Mouse (Mus musculus) MEL (cell line): Measurements from ENCODE around the gene Trdmt1. TPM values are rescaled to one million over a fixed set of nuclear protein-coding genes. Genes with fewer than 3 reads are reported as not detected.
A peak's percentile ranks its signal among the peaks of the same experiment; 100 is the strongest.

ENCODE experiments used
- DNase-seq: peaks from one replicate; pipeline ENCODE4 v3.0.0; 2011; ENCODE audit warnings: low read depth, low spot score
- H3K27ac ChIP-seq: 2 replicates; pipeline ENCODE4 v1.5.1; 2012; ENCODE audit warnings: low read depth, mild to moderate bottlenecking, control low read depth, low read length, moderate library complexity; ENCODE audit not compliant: control insufficient read depth
- H3K27me3 ChIP-seq, 2 experiments: fragments of 150-350 bp in 1 of 2; sonication (generic) in 1 of 2; 2 replicates each; pipeline ENCODE4 v1.6.1; 2012; ENCODE audit warnings: low read length in 2 of 2, mild to moderate bottlenecking in 2 of 2, improper control_type of control experiment in 1 of 2, moderate library complexity in 1 of 2; ENCODE audit not compliant: insufficient read depth in 2 of 2, control insufficient read depth in 1 of 2
- H3K36me3 ChIP-seq, 2 experiments: 2 replicates each; pipeline ENCODE4 v1.6.1; 2012 to 2014; ENCODE audit warnings: low read length in 2 of 2, improper control_type of control experiment in 1 of 2, inconsistent platforms in 1 of 2, mild to moderate bottlenecking in 1 of 2; ENCODE audit not compliant: insufficient read depth in 2 of 2, control insufficient read depth in 1 of 2
- H3K4me1 ChIP-seq, 2 experiments: fragments of 150-350 bp in 1 of 2; sonication (generic) in 1 of 2; 2 replicates each; pipeline ENCODE4 v1.6.1; 2012; ENCODE audit warnings: low read length in 2 of 2, improper control_type of control experiment in 1 of 2, mild to moderate bottlenecking in 1 of 2; ENCODE audit not compliant: insufficient read depth in 2 of 2, control insufficient read depth in 1 of 2
- H3K4me3 ChIP-seq, 2 experiments: fragments of 150-350 bp in 1 of 2; sonication (generic) in 1 of 2; 2 replicates each; pipeline ENCODE4 v1.5.1; 2012; ENCODE audit warnings: low read depth in 2 of 2, low read length in 2 of 2, mild to moderate bottlenecking in 2 of 2, moderate library complexity in 2 of 2, control low read depth in 1 of 2, improper control_type of control experiment in 1 of 2; ENCODE audit not compliant: control insufficient read depth in 1 of 2, insufficient read depth in 1 of 2
- H3K79me2 ChIP-seq: 2 replicates; pipeline ENCODE4 v1.6.1; 2012; ENCODE audit warnings: mild to moderate bottlenecking, low read length, moderate library complexity; ENCODE audit not compliant: control insufficient read depth, poor library complexity, insufficient read depth
- H3K9ac ChIP-seq: 2 replicates; pipeline ENCODE4 v1.6.1; 2012; ENCODE audit warnings: low read depth, mild to moderate bottlenecking, control low read depth, low read length, moderate library complexity; ENCODE audit not compliant: control insufficient read depth, poor library complexity, severe bottlenecking
- H3K9me3 ChIP-seq: fragments of 150-350 bp; sonication (generic); replicated peaks from 2 replicates; pipeline ENCODE4 v1.6.1; 2012; ENCODE audit warnings: mild to moderate bottlenecking, low read length, improper control_type of control experiment, moderate library complexity; ENCODE audit not compliant: insufficient read depth
- BHLHE40 ChIP-seq: IDR thresholded peaks from 2 replicates; pipeline ENCODE4 v1.6.1; 2012; ENCODE audit warnings: low read depth, mild to moderate bottlenecking, inconsistent platforms, low read length, improper control_type of control experiment, borderline replicate concordance
- CHD2 ChIP-seq: IDR thresholded peaks from 2 replicates; pipeline ENCODE4 v1.6.1; 2011; ENCODE audit warnings: low read length, improper control_type of control experiment
- ETS1 ChIP-seq: IDR thresholded peaks from 2 replicates; pipeline ENCODE4 v1.6.1; 2012; ENCODE audit warnings: low read depth, mild to moderate bottlenecking, inconsistent platforms, low read length, improper control_type of control experiment, moderate library complexity
- HCFC1 ChIP-seq: IDR thresholded peaks from 2 replicates; pipeline ENCODE4 v1.6.1; 2012; ENCODE audit warnings: low read depth, mild to moderate bottlenecking, inconsistent platforms, low read length, improper control_type of control experiment, moderate library complexity
- MAFK ChIP-seq: IDR thresholded peaks from 2 replicates; pipeline ENCODE4 v1.6.1; 2011; ENCODE audit warnings: low read depth, mild to moderate bottlenecking, low read length, improper control_type of control experiment, borderline replicate concordance
- MAX ChIP-seq: IDR thresholded peaks from 2 replicates; pipeline ENCODE4 v1.6.1; 2011; ENCODE audit warnings: low read length, improper control_type of control experiment
- MAZ ChIP-seq: IDR thresholded peaks from 2 replicates; pipeline ENCODE4 v1.6.1; 2012; ENCODE audit warnings: low read depth, mild to moderate bottlenecking, inconsistent platforms, low read length, improper control_type of control experiment
- MEF2A ChIP-seq: IDR thresholded peaks from 2 replicates; pipeline ENCODE4 v1.6.1; 2014; ENCODE audit warnings: low read depth, mild to moderate bottlenecking, inconsistent platforms, low read length, improper control_type of control experiment; ENCODE audit not compliant: poor library complexity, insufficient replicate concordance, severe bottlenecking; ENCODE audit errors: extremely low read depth
- MXI1 ChIP-seq: IDR thresholded peaks from 2 replicates; pipeline ENCODE4 v1.6.1; 2011; ENCODE audit warnings: mild to moderate bottlenecking, low read depth, low read length, improper control_type of control experiment
- MYC ChIP-seq: IDR thresholded peaks from 2 replicates; pipeline ENCODE4 v1.6.1; 2011; ENCODE audit warnings: low read depth, mild to moderate bottlenecking, low read length, improper control_type of control experiment, moderate library complexity
- POLR2AphosphoS2 ChIP-seq: IDR thresholded peaks from 2 replicates; pipeline ENCODE4 v1.6.1; 2011; ENCODE audit warnings: low read length, improper control_type of control experiment
- RAD21 ChIP-seq: IDR thresholded peaks from 2 replicates; pipeline ENCODE4 v1.6.1; 2011; ENCODE audit warnings: mild to moderate bottlenecking, low read depth, low read length, improper control_type of control experiment
- RCOR1 ChIP-seq: IDR thresholded peaks from 2 replicates; pipeline ENCODE4 v1.6.1; 2012; ENCODE audit warnings: low read depth, mild to moderate bottlenecking, inconsistent platforms, low read length, improper control_type of control experiment
- SIN3A ChIP-seq: IDR thresholded peaks from 2 replicates; pipeline ENCODE4 v1.6.1; 2012; ENCODE audit warnings: low read length, improper control_type of control experiment, inconsistent platforms
- SMC3 ChIP-seq: IDR thresholded peaks from 2 replicates; pipeline ENCODE4 v1.6.1; 2011; ENCODE audit warnings: low read depth, low read length, improper control_type of control experiment
- TBP ChIP-seq: IDR thresholded peaks from 2 replicates; pipeline ENCODE4 v1.8.0; 2011; ENCODE audit warnings: low read depth, low read length, improper control_type of control experiment
- USF1 ChIP-seq: IDR thresholded peaks from 2 replicates; pipeline ENCODE4 v1.6.1; 2014; ENCODE audit warnings: low read depth, mild to moderate bottlenecking, inconsistent platforms, low read length, improper control_type of control experiment, moderate library complexity
- USF2 ChIP-seq, 2 experiments: IDR thresholded peaks; 2 replicates each; pipeline ENCODE4 v1.6.1; 2011 to 2012; ENCODE audit warnings: improper control_type of control experiment in 2 of 2, low read length in 2 of 2, borderline replicate concordance in 1 of 2, inconsistent platforms in 1 of 2, low read depth in 1 of 2, mild to moderate bottlenecking in 1 of 2; ENCODE audit not compliant: insufficient read depth in 1 of 2
- ZC3H11A ChIP-seq: IDR thresholded peaks from 2 replicates; pipeline ENCODE4 v1.6.1; 2012; ENCODE audit warnings: low read depth, mild to moderate bottlenecking, inconsistent platforms, low read length, improper control_type of control experiment
- ZKSCAN1 ChIP-seq: IDR thresholded peaks from 2 replicates; pipeline ENCODE4 v1.6.1; 2012; ENCODE audit warnings: low read depth, mild to moderate bottlenecking, inconsistent platforms, low read length, improper control_type of control experiment, moderate library complexity
- ZNF384 ChIP-seq: IDR thresholded peaks from 2 replicates; pipeline ENCODE4 v1.6.1; 2012; ENCODE audit warnings: low read depth, mild to moderate bottlenecking, inconsistent platforms, low read length, improper control_type of control experiment
- polyA plus RNA-seq, 2 experiments: library from polyadenylated mRNA; stranded (reverse) in 1 of 2; unstranded in 1 of 2; fragments of >175 nt in 1 of 2; fragments of >200 nt in 1 of 2; gene quantifications; 2 replicates each; pipeline versions ENCODE4 v1.2.1 to v1.2.4; 2012; ENCODE audit warnings: low replicate concordance in 2 of 2, low read depth in 1 of 2; ENCODE audit not compliant: insufficient read length in 2 of 2, insufficient read depth in 1 of 2, missing spikeins in 1 of 2
- total RNA-seq: library from RNA; depleted of rRNA; stranded (reverse); fragments of 300-350 nt; gene quantifications from 2 replicates; pipeline ENCODE4 v1.2.3, GENCODE M21; 2012

Trdmt1 gene
- total and polyA plus RNA-seq, 3 experiments: 8.6 to 9.2 TPM; not detected in 1

- Histone ChIP-seq H3K36me3 (peaks cover 0 to 32% of the 10 kb centered on the region in 2 experiments; a peak in 2 of 4 replicates), H3K9ac (peak overlapping the region; percentile 62), H3K79me2 (peaks cover 2% of the 10 kb centered on the region), H3K4me3 (peak overlapping the region; percentile 63 to 88), H3K27me3 (no peaks in the 10 kb centered on the region), H3K9me3 (no peaks in the 10 kb centered on the region), H3K27ac (peak overlapping the region; percentile 89), H3K4me1 (peaks cover 16 to 26% of the 10 kb centered on the region in 2 experiments)
- peak; percentile 72 for DNase-seq
- peak; percentile 79 for TF ChIP-seq ZNF384
- TF ChIP-seq BHLHE40: 0 out of 2 replicates have a peak, but pooled peaks have one; percentile 3
- peak; percentile 62; the same call in 1 of the 2 replicates for TF ChIP-seq MYC
- no peak for TF ChIP-seq ZC3H11A
- TF ChIP-seq MAFK: no peak
- TF ChIP-seq SIN3A: peak; percentile 76
- TF ChIP-seq MAZ: peak; percentile 33; the same call in 1 of the 2 replicates
- peak; percentile 14; the same call in 1 of the 2 replicates for TF ChIP-seq SMC3
- TF ChIP-seq USF1: no peak
- TF ChIP-seq TBP: no peak
- TF ChIP-seq MAX: peak; percentile 69
- 0 out of 2 replicates have a peak, but pooled peaks have one; percentile 23 for TF ChIP-seq HCFC1
- TF ChIP-seq MXI1: peak; percentile 96
- no peak for TF ChIP-seq MEF2A
- TF ChIP-seq USF2 (IDR thresholded peaks at IDR 0.05; ENCODE audit: borderline replicate concordance in 1 of 2, insufficient read depth in 1 of 2, low read depth in 1 of 2, low read length in 2 of 2): no peak
- no peak for TF ChIP-seq POLR2AphosphoS2
- TF ChIP-seq, all 39 proteins: peak for 9
Measured at GRCm38 (mm10) chr2:13543519-13544124, 846 bp downstream of the Trdmt1 start.

- H3K4me1 ChIP-seq: peaks cover 24 to 32% of the 10 kb centered on the region in 2 experiments
- H3K4me3 ChIP-seq: peak overlapping the region in 1 of 2 experiments; percentile 9; a peak in 1 of 4 replicates
- no peaks in the 10 kb centered on the region for H3K27me3 ChIP-seq
- H3K36me3 ChIP-seq: peaks cover 0 to 39% of the 10 kb centered on the region in 2 experiments; a peak in 2 of 4 replicates
- no peak for TF ChIP-seq RAD21
- 0 out of 2 replicates have a peak, but pooled peaks have one; percentile 16 for TF ChIP-seq MAX
- peak; percentile 46; the same call in 1 of the 2 replicates for TF ChIP-seq MYC
- no peak for TF ChIP-seq RCOR1
- TF ChIP-seq ETS1: peak; percentile 29; the same call in 1 of the 2 replicates
- TF ChIP-seq ZKSCAN1: no peak
- no peak for TF ChIP-seq CHD2
- peak; percentile 53; the same call in 1 of the 2 replicates for TF ChIP-seq MXI1
- peak overlapping the region; percentile 59 for H3K27ac ChIP-seq
- peaks cover 6% of the 10 kb centered on the region for H3K79me2 ChIP-seq
- H3K9me3 ChIP-seq: no peaks in the 10 kb centered on the region
- DNase-seq: peak; percentile 58
- peak overlapping the region; percentile 30 for H3K9ac ChIP-seq
Measured at GRCm38 (mm10) chr2:13539860-13540259, 4.6 kb downstream of the Trdmt1 start.
